Mouse (Mus musculus) kidney, adult 2 months (tissue): Measurements from ENCODE around the gene Mpeg1.

ENCODE experiments used
- CTCF ChIP-seq: fragments of 200-500 bp; conservative IDR thresholded peaks from 2 replicates; pipeline ENCODE4 v1.5.1; 2011; ENCODE audit warnings: low read depth, mild to moderate bottlenecking, control low read depth, low read length, moderate library complexity, mixed read lengths; ENCODE audit not compliant: insufficient read depth, insufficient read length
- POLR2A ChIP-seq: fragments of 200-500 bp; IDR thresholded peaks from one replicate; pipeline ENCODE4 v1.6.1; 2011; ENCODE audit warnings: low read depth, low read length, control low read depth

- TF ChIP-seq CTCF (no peak), POLR2A (no peak)
Observed at GRCm38 (mm10) chr19:12485631-12486030, 25.1 kb downstream of the Mpeg1 start.
